Mouse (Mus musculus) ES-E14 (cell line): ENCODE data around the gene Cblc. TPM values are rescaled to one million over a fixed set of nuclear protein-coding genes. Genes with fewer than 3 reads are reported as not detected.

Experiments used
- DNase-seq: peaks from one replicate; pipeline ENCODE4 v3.0.0-alpha.2; 2013; ENCODE audit warnings: low read depth, low spot score
- H3K27ac ChIP-seq: 2 replicates; pipeline ENCODE4 v1.5.1; 2012; ENCODE audit warnings: low read depth, mild to moderate bottlenecking, low read length, moderate library complexity, mixed read lengths; ENCODE audit not compliant: poor library complexity, insufficient read depth, severe bottlenecking
- H3K36me3 ChIP-seq: 2 replicates; pipeline ENCODE4 v1.6.1; 2012; ENCODE audit warnings: mild to moderate bottlenecking, low read length, moderate library complexity, mixed read lengths; ENCODE audit not compliant: control insufficient read depth, poor library complexity, insufficient read depth, severe bottlenecking
- H3K4me1 ChIP-seq, 2 experiments: fragments of 150-350 bp in 1 of 2; sonication (generic) in 1 of 2; 2 replicates each; pipeline ENCODE4 v1.6.1; 2012; ENCODE audit warnings: low read length in 2 of 2, mild to moderate bottlenecking in 1 of 2, mixed read lengths in 1 of 2; ENCODE audit not compliant: control insufficient read depth in 2 of 2, insufficient read depth in 2 of 2, poor library complexity in 1 of 2
- H3K4me3 ChIP-seq, 2 experiments: fragments of 150-350 bp in 1 of 2; sonication (generic) in 1 of 2; 2 replicates each; pipeline ENCODE4 v1.5.1; 2012; ENCODE audit warnings: low read length in 2 of 2, low read depth in 1 of 2, mild to moderate bottlenecking in 1 of 2, mixed read lengths in 1 of 2; ENCODE audit not compliant: insufficient read depth in 1 of 2, poor library complexity in 1 of 2, severe bottlenecking in 1 of 2
- H3K9ac ChIP-seq: 2 replicates; pipeline ENCODE4 v1.6.1; 2012; ENCODE audit warnings: low read depth, mild to moderate bottlenecking, low read length, mixed read lengths; ENCODE audit not compliant: poor library complexity, insufficient read depth, severe bottlenecking
- H3K9me3 ChIP-seq: fragments of 150-350 bp; sonication (generic); 2 replicates; pipeline ENCODE4 v1.6.1; 2012; ENCODE audit warnings: low read depth, mild to moderate bottlenecking, low read length; ENCODE audit not compliant: control insufficient read depth, insufficient read depth
- CHD2 ChIP-seq: IDR thresholded peaks from 2 replicates; pipeline ENCODE4 v1.6.1; 2014; ENCODE audit warnings: mild to moderate bottlenecking, low read depth, low read length, inconsistent platforms
- HCFC1 ChIP-seq: IDR thresholded peaks from 2 replicates; pipeline ENCODE4 v1.6.1; 2012; ENCODE audit warnings: low read length, inconsistent platforms, borderline replicate concordance; ENCODE audit not compliant: insufficient read depth
- MAFK ChIP-seq: IDR thresholded peaks from 2 replicates; pipeline ENCODE4 v1.6.1; 2014; ENCODE audit warnings: mild to moderate bottlenecking, low read depth, low read length, inconsistent platforms; ENCODE audit not compliant: insufficient read depth
- ZC3H11A ChIP-seq: IDR thresholded peaks from 2 replicates; pipeline ENCODE4 v1.6.1; 2012; ENCODE audit warnings: low read depth, mild to moderate bottlenecking, inconsistent platforms, low read length, borderline replicate concordance
- ZNF384 ChIP-seq: IDR thresholded peaks from 2 replicates; pipeline ENCODE4 v1.6.1; 2012; ENCODE audit warnings: low read depth, low read length, inconsistent platforms
- in situ Hi-C, 2 experiments: fragments of 600-800 bp; cut with MboI; formaldehyde crosslinking; loops; one replicate each; pipeline ENCODE4 v1.15.1; 2025; ENCODE audit warnings: low sequenced_read_pairs in 2 of 2, inconsistent platforms in 1 of 2; ENCODE audit not compliant: unreplicated experiment in 2 of 2
- total RNA-seq: library from RNA; depleted of rRNA; stranded (reverse); fragments of 300-350 nt; gene quantifications from 2 replicates; pipeline ENCODE4 v1.2.3, GENCODE M21; 2012; rRNA removed

Gene Cblc
- 3.5 and 6.6 TPM in 2 replicates for total RNA-seq

- DNase-seq: peak; percentile 88
- Histone ChIP-seq H3K4me3 (peak within 1 kb of the TSS; percentile 65 to 76), H3K4me1 (no peaks in the 10 kb centered on the region), H3K36me3 (no peaks in the 10 kb centered on the region), H3K27ac (no peak within 1 kb of the TSS), H3K9me3 (no peaks in the 10 kb centered on the region), H3K9ac (peak within 1 kb of the TSS; percentile 67)
- TF ChIP-seq ZNF384 (no peak), HCFC1 (0 out of 2 replicates have a peak, but pooled peaks have one; percentile 21), MAFK (no peak), CHD2 (no peak), ZC3H11A (peak; percentile 75; the same call in 1 of the 2 replicates)
- in situ Hi-C loops: no loop called here
Measured at GRCm38 (mm10) chr7:19796697-19797588, at the start of gene Cblc. TSS of gene Cblc (minus strand) at chr7:19796809.

GRCm38 (mm10) chr7:19844521-19845171, 48.0 kb upstream of the Cblc start:
- Histone ChIP-seq H3K9me3 (no peaks in the 10 kb centered on the region), H3K27ac (no peak overlapping the region), H3K4me1 (peaks cover 0 to 9% of the 10 kb centered on the region in 2 experiments; a peak in 2 of 4 replicates), H3K36me3 (no peaks in the 10 kb centered on the region), H3K9ac (no peak overlapping the region), H3K4me3 (no peak overlapping the region)
- TF ChIP-seq ZNF384 (no peak), CHD2 (no peak)
- no peak for DNase-seq
- in situ Hi-C loops: no loop called here

GRCm38 (mm10) chr7:19843561-19843960, 47.0 kb upstream of the Cblc start:
- in situ Hi-C loops: no loop called here
- Histone ChIP-seq H3K4me1 (peaks cover 0 to 8% of the 10 kb centered on the region in 2 experiments; a peak in 2 of 4 replicates), H3K4me3 (no peak overlapping the region), H3K36me3 (no peaks in the 10 kb centered on the region), H3K27ac (no peak overlapping the region), H3K9ac (no peak overlapping the region), H3K9me3 (no peaks in the 10 kb centered on the region)
- TF ChIP-seq ZC3H11A (peak; percentile 18; the same call in 1 of the 2 replicates), HCFC1 (no peak)
- DNase-seq: no peak

- TF ChIP-seq MAFK: no peak
- TF ChIP-seq CHD2: no peak
- no peak for TF ChIP-seq ZNF384
- no peak for TF ChIP-seq HCFC1
- no peak for TF ChIP-seq ZC3H11A
- H3K9me3 ChIP-seq: no peaks in the 10 kb centered on the region
- peak overlapping the region; percentile 49; the same call in 1 of the 2 replicates for H3K9ac ChIP-seq
- no peaks in the 10 kb centered on the region for H3K36me3 ChIP-seq
- H3K27ac ChIP-seq: no peak overlapping the region
- in situ Hi-C loops: no loop called here
- peaks cover 0 to 5% of the 10 kb centered on the region in 2 experiments; a peak in 2 of 4 replicates for H3K4me1 ChIP-seq
- H3K4me3 ChIP-seq: peak overlapping the region; percentile 6 to 19; a peak in 2 of 4 replicates
- DNase-seq: no peak
Measured at GRCm38 (mm10) chr7:19842885-19843504, 46.4 kb upstream of the Cblc start.
